Mouse (Mus musculus) G1E (cell line): ENCODE results near the gene Tsc2.

Experiments used
- CTCF ChIP-seq: IDR thresholded peaks from 2 replicates; pipeline ENCODE4 v1.5.1; 2012; ENCODE audit warnings: low read depth, low read length, inconsistent platforms, mixed read lengths
- GATA1 ChIP-seq: IDR thresholded peaks from 2 replicates; pipeline ENCODE4 v1.6.1; 2012; ENCODE audit warnings: borderline replicate concordance, low read length, inconsistent platforms, mixed read lengths
- GATA2 ChIP-seq: IDR thresholded peaks from 2 replicates; pipeline ENCODE4 v1.6.1; 2012; ENCODE audit warnings: low read depth, low read length, inconsistent platforms, borderline replicate concordance
- POLR2AphosphoS5 ChIP-seq: IDR thresholded peaks from 2 replicates; pipeline ENCODE4 v1.6.1; 2012; ENCODE audit warnings: low read depth, low read length, inconsistent platforms; ENCODE audit not compliant: insufficient replicate concordance
- TAL1 ChIP-seq: conservative IDR thresholded peaks from 2 replicates; pipeline ENCODE4 v1.6.1; 2012; ENCODE audit warnings: low read depth, low read length, inconsistent platforms, mixed read lengths

- TF ChIP-seq POLR2AphosphoS5 (no peak), CTCF (no peak), GATA1 (no peak), TAL1 (no peak), GATA2 (no peak)
These were observed 10.4 kb upstream of the Tsc2 start for GRCm38 (mm10) chr17:24642791-24643343.
